Mouse (Mus musculus): ENCODE measurements around the gene P2rx5. TPM values are rescaled to one million over a fixed set of nuclear protein-coding genes. Genes with fewer than 3 reads are reported as not detected.

The P2rx5 gene
- polyA plus RNA-seq, 1 experiment from 2014 or later, result 1.3 TPM

- TF ChIP-seq CTCF (IDR thresholded peaks at IDR 0.05; ENCODE audit: low read depth), result no peak
- Histone ChIP-seq H3K4me1 (replicated peaks; ENCODE audit: insufficient read depth, low read length) (peaks cover 10% of the 10 kb centered on the region; the same call in 1 of the 2 replicates), H3K27ac (no peak overlapping the region), H3K4me3 (replicated peaks; ENCODE audit: low read depth, low read length) (peak overlapping the region; percentile 90), H3K4me2 (ENCODE audit: low read length) (peak overlapping the region; percentile 86), H3K36me3 (ENCODE audit: insufficient read depth, low read length) (no peaks in the 10 kb centered on the region), H3K27me3 (ENCODE audit: insufficient read depth, low read length) (no peaks in the 10 kb centered on the region), H3K9ac (ENCODE audit: low read depth, low read length) (no peak overlapping the region; the same call in 1 of the 2 replicates), H3K9me3 (replicated peaks; ENCODE audit: low read length) (no peaks in the 10 kb centered on the region)
- no peak for ATAC-seq (replicated peaks; ENCODE audit: low FRiP score, low read depth)
- no peak for DNase-seq (ENCODE audit: low spot score)
- 49% methylated on average over 6 of the region's 6 CpGs for WGBS
Observed at GRCm38 (mm10) chr11:73136587-73136986, 23.6 kb upstream of the P2rx5 start.

GRCm38 (mm10) chr11:73137116-73137515 lies 23.1 kb upstream of the P2rx5 start:
- no peak for TF ChIP-seq CTCF (IDR thresholded peaks at IDR 0.05; ENCODE audit: low read depth)
- WGBS, result 26% methylated on average over 11 of the region's 11 CpGs
- Histone ChIP-seq H3K9me3 (replicated peaks; ENCODE audit: low read length) (no peaks in the 10 kb centered on the region), H3K27ac (peak overlapping the region; percentile 20; the same call in 1 of the 2 replicates), H3K4me3 (replicated peaks; ENCODE audit: low read depth, low read length) (peak overlapping the region; percentile 90), H3K36me3 (ENCODE audit: insufficient read depth, low read length) (no peaks in the 10 kb centered on the region), H3K27me3 (ENCODE audit: insufficient read depth, low read length) (no peaks in the 10 kb centered on the region), H3K4me1 (replicated peaks; ENCODE audit: insufficient read depth, low read length) (peaks cover 10% of the 10 kb centered on the region; the same call in 1 of the 2 replicates), H3K9ac (ENCODE audit: low read depth, low read length) (peak overlapping the region; percentile 82), H3K4me2 (ENCODE audit: low read length) (peak overlapping the region; percentile 86)
- DNase-seq (ENCODE audit: low spot score) (peak; percentile 66), ATAC-seq (replicated peaks; ENCODE audit: low FRiP score, low read depth) (no peak)

- DNase-seq (ENCODE audit: low spot score), result peak; percentile 94
- TF ChIP-seq CTCF (IDR thresholded peaks at IDR 0.05; ENCODE audit: low read depth), result peak; percentile 97
- Histone ChIP-seq H3K36me3 (ENCODE audit: insufficient read depth, low read length) (no peaks in the 10 kb centered on the region), H3K4me3 (replicated peaks; ENCODE audit: low read depth, low read length) (peak within 1 kb of the TSS; percentile 90), H3K27me3 (ENCODE audit: insufficient read depth, low read length) (no peaks in the 10 kb centered on the region), H3K4me2 (ENCODE audit: low read length) (peak within 1 kb of the TSS; percentile 86), H3K4me1 (replicated peaks; ENCODE audit: insufficient read depth, low read length) (peaks cover 10% of the 10 kb centered on the region; the same call in 1 of the 2 replicates), H3K9ac (ENCODE audit: low read depth, low read length) (peak within 1 kb of the TSS; percentile 82), H3K9me3 (replicated peaks; ENCODE audit: low read length) (no peaks in the 10 kb centered on the region), H3K27ac (peak within 1 kb of the TSS; percentile 20; the same call in 1 of the 2 replicates)
- under 1% methylated on average over 77 of the region's 84 CpGs for WGBS
- peak; percentile 94 for ATAC-seq (replicated peaks; ENCODE audit: low FRiP score, low read depth)
Observed at GRCm38 (mm10) chr11:73137591-73138501, 22.4 kb upstream of the P2rx5 start, which contains the start of gene Haspin. TSS of gene Haspin (minus strand) at chr11:73138294.

- ATAC-seq (replicated peaks; ENCODE audit: low FRiP score, low read depth), result peak; percentile 13; the same call in 1 of the 2 replicates
- Histone ChIP-seq H3K9me3 (replicated peaks; ENCODE audit: low read length) (no peaks in the 10 kb centered on the region), H3K4me3 (replicated peaks; ENCODE audit: low read depth, low read length) (no peak overlapping the region), H3K36me3 (ENCODE audit: insufficient read depth, low read length) (no peaks in the 10 kb centered on the region), H3K4me2 (ENCODE audit: low read length) (no peak overlapping the region), H3K27me3 (ENCODE audit: insufficient read depth, low read length) (no peaks in the 10 kb centered on the region), H3K27ac (no peak overlapping the region), H3K9ac (ENCODE audit: low read depth, low read length) (no peak overlapping the region), H3K4me1 (replicated peaks; ENCODE audit: insufficient read depth, low read length) (no peaks in the 10 kb centered on the region)
- no peak for TF ChIP-seq CTCF (IDR thresholded peaks at IDR 0.05; ENCODE audit: low read depth)
- 89% methylated on average over 1 of the region's 1 CpGs for WGBS
- no peak for DNase-seq (ENCODE audit: low spot score)
Observed at GRCm38 (mm10) chr11:73144261-73144681, 15.9 kb upstream of the P2rx5 start.

GRCm38 (mm10) chr11:73146026-73146974 lies 13.9 kb upstream of the P2rx5 start:
- Histone ChIP-seq H3K36me3 (ENCODE audit: insufficient read depth, low read length) (no peaks in the 10 kb centered on the region), H3K4me1 (replicated peaks; ENCODE audit: insufficient read depth, low read length) (no peaks in the 10 kb centered on the region), H3K4me3 (replicated peaks; ENCODE audit: low read depth, low read length) (no peak overlapping the region), H3K4me2 (ENCODE audit: low read length) (no peak overlapping the region), H3K9me3 (replicated peaks; ENCODE audit: low read length) (no peaks in the 10 kb centered on the region), H3K27me3 (ENCODE audit: insufficient read depth, low read length) (no peaks in the 10 kb centered on the region), H3K27ac (no peak overlapping the region), H3K9ac (ENCODE audit: low read depth, low read length) (no peak overlapping the region)
- TF ChIP-seq CTCF (IDR thresholded peaks at IDR 0.05; ENCODE audit: low read depth), result no peak
- 46% methylated on average over 11 of the region's 11 CpGs for WGBS
- ATAC-seq (replicated peaks; ENCODE audit: low FRiP score, low read depth) (no peak), DNase-seq (ENCODE audit: low spot score) (no peak)

- ATAC-seq (replicated peaks; ENCODE audit: low FRiP score, low read depth), result no peak
- no peaks in the 10 kb centered on the region for H3K36me3 ChIP-seq (ENCODE audit: insufficient read depth, low read length)
- H3K4me3 ChIP-seq (replicated peaks; ENCODE audit: low read depth, low read length), result no peak overlapping the region
- H3K9me3 ChIP-seq (replicated peaks; ENCODE audit: low read length), result no peaks in the 10 kb centered on the region
- no peak for DNase-seq (ENCODE audit: low spot score)
- H3K9ac ChIP-seq (ENCODE audit: low read depth, low read length), result no peak overlapping the region
- no peak overlapping the region for H3K27ac ChIP-seq
- H3K27me3 ChIP-seq (ENCODE audit: insufficient read depth, low read length), result no peaks in the 10 kb centered on the region
- no peaks in the 10 kb centered on the region for H3K4me1 ChIP-seq (replicated peaks; ENCODE audit: insufficient read depth, low read length)
- no peak overlapping the region for H3K4me2 ChIP-seq (ENCODE audit: low read length)
- 50% methylated on average over 7 of the region's 7 CpGs for WGBS
- TF ChIP-seq CTCF (IDR thresholded peaks at IDR 0.05; ENCODE audit: low read depth), result no peak
Observed at GRCm38 (mm10) chr11:73146975-73147365, 13.3 kb upstream of the P2rx5 start.

Measured in kidney, postnatal 0 days (tissue).